Mouse (Mus musculus) hindbrain, embryonic 11.5 days (tissue): Measurements from ENCODE around the gene Atpaf2. TPM values are rescaled to one million over a fixed set of nuclear protein-coding genes. Genes with fewer than 3 reads are reported as not detected.
"Not testable (repeated sequence)": the region's sequence is repeated elsewhere in the genome, so short reads cannot be mapped to it uniquely, and the experiment has no call there.

Experiments
- ATAC-seq: fragments of 200-750 bp; cut with Nextera tagmentation; 2 replicates; pipeline ENCODE4 v1.8.0; 2017; ENCODE audit warnings: mild to moderate bottlenecking, moderate TSS enrichment, moderate library complexity; ENCODE audit not compliant: low FRiP score
- DNase-seq: peaks from one replicate; pipeline ENCODE4 v3.0.0-alpha.2; 2015; ENCODE audit warnings: low spot score
- H3K27ac ChIP-seq: fragments of 300-500 bp; sonication (generic); 2 replicates; pipeline ENCODE4 v1.5.1; 2014; ENCODE audit warnings: mild to moderate bottlenecking, low read depth, low read length
- H3K27me3 ChIP-seq: fragments of 300-500 bp; sonication (generic); 2 replicates; pipeline ENCODE4 v1.6.1; 2014; ENCODE audit warnings: mild to moderate bottlenecking, low read length, moderate library complexity, mixed read lengths; ENCODE audit not compliant: control insufficient read depth, insufficient read depth
- H3K36me3 ChIP-seq: fragments of 300-500 bp; sonication (generic); 2 replicates; pipeline ENCODE4 v1.6.1; 2014; ENCODE audit warnings: mild to moderate bottlenecking, low read length, moderate library complexity, mixed read lengths; ENCODE audit not compliant: control insufficient read depth, insufficient read depth
- H3K4me1 ChIP-seq: fragments of 300-500 bp; sonication (generic); replicated peaks from 2 replicates; pipeline ENCODE4 v1.6.1; 2014; ENCODE audit warnings: low read length, mixed read lengths; ENCODE audit not compliant: control insufficient read depth, insufficient read depth
- H3K4me2 ChIP-seq: fragments of 300-500 bp; sonication (generic); replicated peaks from 2 replicates; pipeline ENCODE4 v1.6.1; 2014; ENCODE audit warnings: mild to moderate bottlenecking, low read depth, low read length
- H3K4me3 ChIP-seq: fragments of 300-500 bp; sonication (generic); 2 replicates; pipeline ENCODE4 v1.5.1; 2014; ENCODE audit warnings: low read depth, low read length
- H3K9ac ChIP-seq: fragments of 300-500 bp; sonication (generic); 2 replicates; pipeline ENCODE4 v1.6.1; 2014; ENCODE audit warnings: low read depth, low read length
- H3K9me3 ChIP-seq: fragments of 300-500 bp; sonication (generic); 2 replicates; pipeline ENCODE4 v1.6.1; 2016; ENCODE audit warnings: low read length; ENCODE audit not compliant: control insufficient read depth
- WGBS: fragments of 180-500 bp; shearing (Covaris S2); extraction: QIAGEN DNeasy Blood & Tissue Kit; methylation state at CpG from one replicate; pipeline ENCODE4 v1.1.7; 2014; 5-methylcytosine and 5-hydroxymethylcytosine counted together
- polyA plus RNA-seq: library from polyadenylated mRNA; unstranded; fragments of >200 nt; fragmentation: Nextera tagmentation; extraction: Ambion mirVana; gene quantifications from 2 replicates; pipeline ENCODE4 v1.2.1, GENCODE M21; 2014

The Atpaf2 gene
- polyA plus RNA-seq, 1 experiment from 2014 or later, result 38.0 TPM

DNA sequence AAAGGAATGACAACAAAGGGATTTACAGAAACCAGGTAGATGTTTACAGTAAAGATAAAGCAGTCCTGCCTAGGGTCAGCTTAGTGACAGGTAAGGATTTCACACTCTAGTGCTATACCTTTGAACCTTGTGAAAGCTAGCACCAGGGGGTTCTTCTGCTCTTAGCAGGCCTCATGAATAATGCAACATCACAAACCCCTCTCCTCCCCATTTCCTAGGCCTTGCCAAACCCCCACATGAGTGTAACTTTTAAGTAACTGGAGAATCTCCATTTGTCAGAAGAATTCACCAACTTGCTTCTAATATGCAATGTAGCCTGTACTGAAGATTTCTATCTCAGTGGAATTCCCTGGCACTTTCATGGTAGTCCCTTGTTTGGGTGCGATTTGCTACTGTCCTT, 21.4 kb upstream of the Atpaf2 start:
- not testable (repeated sequence) for ATAC-seq, H3K27me3 ChIP-seq, H3K4me2 ChIP-seq, H3K9ac ChIP-seq, H3K27ac ChIP-seq, H3K4me1 ChIP-seq, DNase-seq, H3K36me3 ChIP-seq, H3K4me3 ChIP-seq, H3K9me3 ChIP-seq
- WGBS, result 31% methylated on average over 1 of the region's 1 CpGs

DNA sequence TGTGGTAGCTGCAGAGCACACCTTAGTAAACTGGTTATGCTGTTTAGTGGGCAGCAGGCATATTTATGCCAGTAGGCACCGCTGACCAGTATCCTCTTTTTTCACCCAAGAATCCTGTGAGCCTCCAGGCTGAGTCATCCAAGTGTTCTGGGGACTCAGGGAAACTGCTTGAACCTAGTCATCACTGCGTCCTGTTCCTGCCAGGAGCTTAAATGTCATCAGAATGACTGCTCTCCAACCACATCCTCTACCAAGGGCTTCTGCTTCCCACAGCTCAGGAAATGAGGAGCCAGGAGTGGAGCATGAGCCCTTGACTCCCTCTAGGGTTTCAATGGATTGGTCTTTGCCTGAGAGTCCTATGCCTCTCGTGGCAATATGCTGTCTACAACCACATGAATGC, 18.4 kb upstream of the Atpaf2 start:
- WGBS, result 91% methylated on average over 3 of the region's 3 CpGs
- no peak overlapping the region for H3K4me3 ChIP-seq
- ATAC-seq (no peak), DNase-seq (no peak)
- no peaks in the 10 kb centered on the region for H3K27me3 ChIP-seq
- H3K9me3 ChIP-seq, result no peaks in the 10 kb centered on the region
- H3K4me1 ChIP-seq, result no peaks in the 10 kb centered on the region
- H3K4me2 ChIP-seq, result no peak overlapping the region
- H3K27ac ChIP-seq, result no peak overlapping the region
- no peak overlapping the region for H3K9ac ChIP-seq
- H3K36me3 ChIP-seq, result no peaks in the 10 kb centered on the region

DNA sequence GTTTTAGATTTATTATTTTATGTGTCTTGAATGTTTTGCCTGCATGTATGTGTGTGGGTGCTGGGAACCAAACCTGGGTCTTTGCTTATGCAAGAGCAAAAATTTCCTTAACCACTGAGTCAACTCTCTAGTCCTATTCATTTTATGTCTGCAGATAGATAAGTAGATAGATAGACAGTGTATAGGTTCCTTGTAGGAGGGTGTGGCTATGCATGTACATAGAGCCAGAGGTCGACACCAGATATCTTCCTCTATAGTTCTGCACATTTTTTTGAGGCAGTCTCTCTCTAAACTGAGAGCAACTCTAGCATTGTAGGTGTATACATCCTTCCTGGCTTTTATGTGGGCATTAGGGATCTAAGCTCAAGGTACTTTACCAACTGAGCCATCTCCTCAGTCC, 16.9 kb upstream of the Atpaf2 start:
- Histone ChIP-seq H3K4me1 (no peaks in the 10 kb centered on the region), H3K4me3 (no peak overlapping the region), H3K36me3 (no peaks in the 10 kb centered on the region), H3K9ac (no peak overlapping the region), H3K9me3 (no peaks in the 10 kb centered on the region), H3K27me3 (no peaks in the 10 kb centered on the region), H3K4me2 (no peak overlapping the region), H3K27ac (no peak overlapping the region)
- ATAC-seq, result no peak
- no peak for DNase-seq
- 91% methylated on average over 1 of the region's 1 CpGs for WGBS

DNA sequence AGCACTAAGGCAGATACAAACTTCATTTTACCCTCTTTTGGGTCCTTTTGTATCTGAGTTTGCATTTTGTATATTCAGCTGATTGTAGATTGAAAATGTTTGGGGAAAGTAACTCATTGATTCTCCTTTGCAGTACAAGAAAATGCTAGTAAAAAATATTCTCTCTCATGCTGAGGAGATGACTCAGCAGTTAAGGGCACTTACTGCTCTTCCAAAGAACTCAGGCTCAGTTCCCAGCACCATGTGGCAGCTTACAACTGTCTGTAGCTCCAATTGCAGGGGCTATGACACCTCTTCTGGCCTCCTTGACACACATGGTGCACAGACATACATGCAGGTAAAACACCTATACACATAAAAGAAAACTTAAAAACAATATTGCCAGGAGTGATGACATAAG, 15.2 kb upstream of the Atpaf2 start:
- Histone ChIP-seq H3K9ac (no peak overlapping the region), H3K4me3 (no peak overlapping the region), H3K27ac (no peak overlapping the region), H3K4me1 (no peaks in the 10 kb centered on the region), H3K9me3 (no peaks in the 10 kb centered on the region), H3K4me2 (no peak overlapping the region), H3K27me3 (no peaks in the 10 kb centered on the region), H3K36me3 (no peaks in the 10 kb centered on the region)
- no peak for DNase-seq
- no peak for ATAC-seq

DNA sequence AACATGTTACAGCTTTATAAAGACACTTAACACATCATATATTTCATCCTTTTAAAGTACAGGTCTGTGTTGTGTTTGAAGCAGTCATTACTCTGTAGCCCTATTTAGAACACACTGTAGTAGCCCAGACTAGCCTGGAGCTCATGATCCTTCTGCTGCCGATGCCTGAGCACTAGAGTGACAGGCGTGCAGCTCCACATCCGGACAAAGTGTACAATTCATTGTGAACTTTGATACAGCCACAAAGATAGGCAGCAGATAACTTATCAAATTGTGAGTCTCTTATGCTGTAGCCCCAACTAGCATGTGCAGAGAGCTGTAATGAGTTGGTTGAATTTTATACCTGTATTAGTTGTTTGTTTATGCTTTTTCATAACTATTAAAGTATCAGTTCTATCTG, 9.4 kb upstream of the Atpaf2 start:
- Histone ChIP-seq H3K27ac (no peak overlapping the region), H3K4me2 (no peak overlapping the region), H3K4me3 (no peak overlapping the region), H3K36me3 (no peaks in the 10 kb centered on the region), H3K9ac (no peak overlapping the region), H3K4me1 (no peaks in the 10 kb centered on the region), H3K27me3 (no peaks in the 10 kb centered on the region), H3K9me3 (no peaks in the 10 kb centered on the region)
- WGBS, result 97% methylated on average over 3 of the region's 3 CpGs
- DNase-seq (no peak), ATAC-seq (no peak)

DNA sequence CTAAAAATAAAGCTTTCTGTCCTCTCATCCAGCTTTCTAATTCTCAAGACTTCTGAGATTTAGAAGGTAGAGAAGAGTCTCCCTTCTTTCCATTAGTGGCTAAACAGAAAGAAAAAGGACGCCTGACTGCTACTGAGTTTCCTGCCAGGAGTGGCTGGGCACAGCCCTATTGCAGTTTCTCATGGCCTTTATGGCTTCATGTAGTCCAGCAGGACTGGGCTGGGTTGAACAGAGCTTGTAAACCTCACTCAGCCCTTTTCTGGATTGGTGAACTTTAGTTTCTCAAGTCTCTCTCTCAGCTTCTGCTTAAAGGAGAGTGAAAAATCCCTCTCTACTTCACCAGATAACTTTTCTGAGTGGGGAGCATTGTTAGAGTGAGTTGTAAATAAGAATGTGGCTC, 8.2 kb upstream of the Atpaf2 start:
- Histone ChIP-seq H3K4me2 (no peak overlapping the region), H3K27me3 (no peaks in the 10 kb centered on the region), H3K9ac (no peak overlapping the region), H3K4me1 (no peaks in the 10 kb centered on the region), H3K9me3 (no peaks in the 10 kb centered on the region), H3K4me3 (no peak overlapping the region), H3K27ac (no peak overlapping the region), H3K36me3 (no peaks in the 10 kb centered on the region)
- DNase-seq, result no peak
- ATAC-seq, result no peak
- 92% methylated on average over 1 of the region's 1 CpGs for WGBS

DNA sequence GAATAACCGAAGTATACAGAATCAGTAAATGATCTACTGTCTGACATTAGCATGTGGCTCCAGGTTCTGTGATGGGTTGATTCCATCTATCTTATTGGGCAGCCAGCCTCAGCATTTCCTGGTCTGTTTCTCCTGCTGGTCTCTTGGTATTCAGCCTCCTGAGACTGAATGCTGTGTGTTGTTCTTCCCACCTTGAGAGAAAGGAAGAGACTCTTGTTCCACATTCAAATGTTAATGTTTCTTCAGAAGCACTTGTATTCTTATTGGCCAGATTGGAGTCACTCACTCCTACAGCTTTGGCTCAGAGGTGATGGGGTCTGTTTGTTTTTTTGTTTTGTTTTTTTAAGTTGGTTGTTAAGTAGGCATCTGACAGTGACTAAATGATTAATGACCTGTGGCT, 4.7 kb upstream of the Atpaf2 start:
- no peaks in the 10 kb centered on the region for H3K9me3 ChIP-seq
- ATAC-seq (no peak), DNase-seq (no peak)
- H3K4me1 ChIP-seq, result peaks cover 3% of the 10 kb centered on the region; the same call in 1 of the 2 replicates
- H3K9ac ChIP-seq, result no peak overlapping the region
- no peak overlapping the region for H3K4me2 ChIP-seq
- 50% methylated on average over 1 of the region's 1 CpGs for WGBS
- H3K27ac ChIP-seq, result no peak overlapping the region
- no peaks in the 10 kb centered on the region for H3K36me3 ChIP-seq
- H3K4me3 ChIP-seq, result no peak overlapping the region
- H3K27me3 ChIP-seq, result no peaks in the 10 kb centered on the region

DNA sequence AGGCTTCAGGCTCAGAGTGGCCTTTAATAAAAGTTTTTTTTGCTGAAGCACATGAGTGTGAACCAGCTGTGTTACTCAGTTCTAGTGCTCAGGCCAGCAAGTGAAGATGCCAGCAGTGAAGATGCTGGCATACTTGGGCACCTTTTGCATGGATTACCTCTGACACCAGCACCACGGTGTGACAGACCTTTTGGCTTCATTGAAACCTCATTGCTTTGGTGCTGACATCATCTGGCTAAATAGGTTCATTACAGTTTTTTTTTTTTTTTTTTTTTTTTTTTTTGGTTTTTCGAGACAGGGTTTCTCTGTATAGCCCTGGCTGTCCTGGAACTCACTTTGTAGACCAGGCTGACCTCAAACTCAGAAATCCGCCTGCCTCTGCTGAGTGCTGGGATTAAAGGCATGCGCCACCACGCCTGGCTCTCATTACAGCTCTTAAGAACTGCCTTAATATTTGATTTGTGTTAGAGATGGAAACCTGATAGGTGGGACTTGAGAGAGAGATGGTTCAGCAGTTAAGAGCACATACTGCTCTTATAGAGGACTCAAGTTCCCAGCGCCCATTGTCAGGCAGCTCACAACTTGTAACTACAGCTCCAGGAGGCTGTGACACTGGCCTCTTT, 3.9 kb upstream of the Atpaf2 start:
- 70% methylated on average over 5 of the region's 6 CpGs for WGBS
- DNase-seq (no peak), ATAC-seq (no peak)
- Histone ChIP-seq H3K4me3 (no peak overlapping the region), H3K27me3 (no peaks in the 10 kb centered on the region), H3K27ac (no peak overlapping the region), H3K36me3 (no peaks in the 10 kb centered on the region), H3K9me3 (no peaks in the 10 kb centered on the region), H3K4me1 (peaks cover 3% of the 10 kb centered on the region; the same call in 1 of the 2 replicates), H3K4me2 (no peak overlapping the region), H3K9ac (no peak overlapping the region)

DNA sequence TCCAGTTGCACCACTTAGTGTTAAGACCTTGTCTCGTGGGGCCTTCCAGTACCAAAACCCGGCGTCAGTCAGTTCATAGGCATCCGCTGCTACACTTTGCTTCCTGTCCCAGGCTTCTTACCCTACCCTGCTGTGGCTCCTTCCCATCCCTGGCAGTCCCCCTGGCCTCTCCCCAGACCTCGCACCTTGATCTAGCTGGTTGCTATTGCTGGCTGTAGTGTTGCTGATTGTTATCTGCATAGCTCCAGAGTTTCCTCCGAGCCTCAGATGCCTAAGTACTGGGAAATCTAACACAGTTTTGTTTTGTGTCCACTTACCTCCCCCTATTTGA, 181 bp upstream of the Atpaf2 start:
- ATAC-seq (no peak), DNase-seq (no peak)
- H3K36me3 ChIP-seq, result no peaks in the 10 kb centered on the region
- H3K27me3 ChIP-seq, result no peaks in the 10 kb centered on the region
- peak overlapping the region; percentile 82 for H3K9ac ChIP-seq
- peaks cover 3% of the 10 kb centered on the region; the same call in 1 of the 2 replicates for H3K4me1 ChIP-seq
- peak overlapping the region; percentile 77 for H3K4me3 ChIP-seq
- WGBS, result 30% methylated on average over 6 of the region's 6 CpGs
- no peak overlapping the region for H3K27ac ChIP-seq
- peak overlapping the region; percentile 78 for H3K4me2 ChIP-seq
- H3K9me3 ChIP-seq, result no peaks in the 10 kb centered on the region
